Mouse (Mus musculus) lung, postnatal 4 days (tissue): ENCODE results near the gene Cldn9.

Experiments used
- DNase-seq, 2 experiments: peaks; one replicate each; pipeline ENCODE4 v3.0.0; 2021

Cldn9 gene

GRCm38 (mm10) chr17:23680336-23680735 is 3.5 kb downstream of the Cldn9 start:
- no peak for DNase-seq

- no peak for DNase-seq
Observed at GRCm38 (mm10) chr17:23679127-23679835, 4.5 kb downstream of the Cldn9 start, which contains the start of gene Cldn6. TSS of gene Cldn6 (plus strand) at chr17:23679249.

GRCm38 (mm10) chr17:23677236-23677679 is 6.6 kb downstream of the Cldn9 start, which contains the start of gene Tnfrsf12a:
TSS of gene Tnfrsf12a (minus strand) at chr17:23677468.
- peak; percentile 89 to 93 for DNase-seq

GRCm38 (mm10) chr17:23676473-23677031 is 7.3 kb downstream of the Cldn9 start:
- DNase-seq = peak; percentile 70

- DNase-seq = peak; percentile 53 to 68
Observed at GRCm38 (mm10) chr17:23675564-23676281, 8.1 kb downstream of the Cldn9 start.

- DNase-seq = peak; percentile 63 to 64
Observed at GRCm38 (mm10) chr17:23675127-23675526, 8.7 kb downstream of the Cldn9 start.

GRCm38 (mm10) chr17:23674271-23674952 is 9.4 kb downstream of the Cldn9 start:
- DNase-seq = no peak

- DNase-seq = peak; percentile 93
Observed at GRCm38 (mm10) chr17:23673424-23674073, 10.3 kb downstream of the Cldn9 start, which contains the start of the genes Hcfc1r1 and Thoc6. TSS of gene Hcfc1r1 (plus strand) at chr17:23673596. TSS of gene Thoc6 (minus strand) at chr17:23673882.

GRCm38 (mm10) chr17:23672761-23673160 is 11.1 kb downstream of the Cldn9 start:
- DNase-seq = no peak

- DNase-seq = no peak
Observed at GRCm38 (mm10) chr17:23671519-23671918, 12.3 kb downstream of the Cldn9 start.

- no peak for DNase-seq
Observed at GRCm38 (mm10) chr17:23670516-23671074, 13.2 kb downstream of the Cldn9 start.

GRCm38 (mm10) chr17:23665511-23665910 is 18.3 kb downstream of the Cldn9 start:
- no peak for DNase-seq

- no peak for DNase-seq
Observed at GRCm38 (mm10) chr17:23664556-23665021, 19.2 kb downstream of the Cldn9 start.

GRCm38 (mm10) chr17:23661526-23661925 is 22.3 kb downstream of the Cldn9 start:
- peak in 1 of 2 experiments; percentile 34 for DNase-seq

- DNase-seq = no peak
Observed at GRCm38 (mm10) chr17:23660876-23661200, 23.0 kb downstream of the Cldn9 start.

GRCm38 (mm10) chr17:23660117-23660875 is 23.5 kb downstream of the Cldn9 start, which contains the start of gene Bicdl2:
TSS of gene Bicdl2 (plus strand) at chr17:23660506.
- DNase-seq = peak; percentile 76 to 78

GRCm38 (mm10) chr17:23658450-23658849 is 25.4 kb downstream of the Cldn9 start:
- no peak for DNase-seq

- no peak for DNase-seq
Observed at GRCm38 (mm10) chr17:23654410-23654809, 29.4 kb downstream of the Cldn9 start.

- DNase-seq = no peak
Observed at GRCm38 (mm10) chr17:23654001-23654400, 29.8 kb downstream of the Cldn9 start.

GRCm38 (mm10) chr17:23653324-23653723 is 30.5 kb downstream of the Cldn9 start:
- no peak for DNase-seq

GRCm38 (mm10) chr17:23651363-23651762 is 32.5 kb downstream of the Cldn9 start:
- DNase-seq = no peak
